Mouse (Mus musculus) ES-Bruce4 (cell line): ENCODE measurements around the gene Daxx.

Source experiments
- CTCF ChIP-seq: IDR thresholded peaks from one replicate; pipeline ENCODE4 v1.8.1; 2011; ENCODE audit warnings: low read depth, low read length
- EP300 ChIP-seq: IDR thresholded peaks from 2 replicates; pipeline ENCODE4 v1.6.1; 2011; ENCODE audit warnings: low read depth, low read length; ENCODE audit not compliant: insufficient read depth
- POLR2A ChIP-seq: IDR thresholded peaks from one replicate; pipeline ENCODE4 v1.8.1; 2011; ENCODE audit warnings: low read length; ENCODE audit not compliant: insufficient read depth

- TF ChIP-seq POLR2A (no peak), CTCF (no peak), EP300 (0 out of 2 replicates have a peak, but pooled peaks have one; percentile 23)
Observed at GRCm38 (mm10) chr17:33908331-33909076, 710 bp upstream of the Daxx start.
